Mouse (Mus musculus) mature B cell (primary cell): ENCODE measurements around the gene Cadm3.
"Not testable (repeated sequence)": the region's sequence is repeated elsewhere in the genome, so short reads cannot be mapped to it uniquely, and the experiment has no call there.

Experiments
- in situ Hi-C: fragments of 300-500 bp; cut with MboI; formaldehyde crosslinking; loops from 2 replicates; pipeline ENCODE4 v1.14.3; 2019

Gene Cadm3

GRCm38 (mm10) chr1:173325395-173325794, 42.1 kb downstream of the Cadm3 start:
- in situ Hi-C loops: loop anchor here (25.0 kb wide), 1 partner anchor 1137 kb away; no protein-coding TSS in a partner anchor

- in situ Hi-C loops: loop anchor here (25.0 kb wide), 1 partner anchor 1137 kb away; no protein-coding TSS in a partner anchor
Measured at GRCm38 (mm10) chr1:173324961-173325360, 42.5 kb downstream of the Cadm3 start.

GRCm38 (mm10) chr1:173323839-173324585, 43.5 kb downstream of the Cadm3 start:
- in situ Hi-C loops: no loop called here

- in situ Hi-C loops: no loop called here
Measured at GRCm38 (mm10) chr1:173322249-173322627, 45.3 kb downstream of the Cadm3 start.

GRCm38 (mm10) chr1:173321593-173322248, 45.8 kb downstream of the Cadm3 start:
- in situ Hi-C loops: no loop called here

GRCm38 (mm10) chr1:173317925-173318477, 49.5 kb downstream of the Cadm3 start:
- in situ Hi-C loops: no loop called here

- in situ Hi-C loops: no loop called here
Measured at GRCm38 (mm10) chr1:173315725-173316124, 51.8 kb downstream of the Cadm3 start.

GRCm38 (mm10) chr1:173313535-173314050, 53.9 kb downstream of the Cadm3 start:
- in situ Hi-C loops: not testable (repeated sequence)

- in situ Hi-C loops: not testable (repeated sequence)
Measured at GRCm38 (mm10) chr1:173302795-173303194, 64.7 kb downstream of the Cadm3 start.
